Mouse (Mus musculus) heart, embryonic 10.5 days (tissue): ENCODE measurements around the gene Kif17. TPM values are rescaled to one million over a fixed set of nuclear protein-coding genes. Genes with fewer than 3 reads are reported as not detected.
A peak's percentile ranks its signal among the peaks of the same experiment; 100 is the strongest.

ENCODE experiments used
- DNase-seq: peaks from one replicate; pipeline ENCODE4 v3.0.0-alpha.2; 2017; ENCODE audit warnings: low spot score
- H3K27ac ChIP-seq: fragments of 300-500 bp; sonication (generic); 2 replicates; pipeline ENCODE4 v1.5.1; 2016; ENCODE audit warnings: mild to moderate bottlenecking
- H3K27me3 ChIP-seq: fragments of 300-500 bp; sonication (generic); 2 replicates; pipeline ENCODE4 v1.6.1; 2016; ENCODE audit warnings: mild to moderate bottlenecking; ENCODE audit not compliant: poor library complexity, insufficient read depth, severe bottlenecking
- H3K36me3 ChIP-seq: fragments of 300-500 bp; sonication (generic); 2 replicates; pipeline ENCODE4 v1.6.1; 2016; ENCODE audit warnings: mild to moderate bottlenecking, moderate library complexity
- H3K4me1 ChIP-seq: fragments of 300-500 bp; sonication (generic); 2 replicates; pipeline ENCODE4 v1.6.1; 2016; ENCODE audit warnings: mild to moderate bottlenecking
- H3K4me3 ChIP-seq: fragments of 300-500 bp; sonication (generic); 2 replicates; pipeline ENCODE4 v1.5.1; 2016; ENCODE audit warnings: mild to moderate bottlenecking, moderate library complexity
- H3K9me3 ChIP-seq: fragments of 300-500 bp; sonication (generic); 2 replicates; pipeline ENCODE4 v1.6.1; 2016; ENCODE audit warnings: mild to moderate bottlenecking, moderate library complexity
- WGBS: fragments of 180-500 bp; shearing (Covaris S2); methylation state at CpG from one replicate; pipeline ENCODE4 v1.1.7; 2016; 5-methylcytosine and 5-hydroxymethylcytosine counted together
- microRNA-seq: library from miRNA; unstranded; fragments of <30 nt; microRNA quantifications from one replicate; pipeline ENCODE4, GENCODE M21; 2017
- polyA plus RNA-seq: library from polyadenylated mRNA; unstranded; fragments of >200 nt; fragmentation: Nextera tagmentation; extraction: Ambion mirVana; gene quantifications from 2 replicates; pipeline ENCODE4 v1.2.1, GENCODE M21; 2016

Kif17 gene
- polyA plus RNA-seq, 1 experiment from 2014 or later, result 0.64 TPM

DNA sequence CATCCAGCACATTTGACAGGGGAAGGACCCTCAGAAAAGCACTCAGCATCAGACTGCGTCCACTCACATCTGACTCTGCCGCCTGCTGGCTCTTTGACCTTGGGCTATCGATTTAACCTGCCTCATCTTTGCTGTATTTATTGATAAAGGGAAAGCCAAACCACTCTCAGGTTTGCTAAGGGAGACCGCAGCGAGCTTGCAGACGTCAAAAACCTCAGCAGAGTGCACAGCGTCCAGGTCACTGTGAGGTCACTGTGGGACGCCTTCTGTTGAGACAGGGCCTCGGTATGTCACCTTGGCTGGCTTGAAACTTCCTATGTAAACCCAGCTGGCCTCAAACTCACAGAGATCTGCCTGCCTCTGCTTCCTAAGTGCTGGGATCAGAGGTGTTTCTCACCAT lies 87.1 kb downstream of the Kif17 start:
- 74% methylated on average over 9 of the region's 9 CpGs for WGBS
- Histone ChIP-seq H3K4me3 (no peak overlapping the region), H3K27me3 (peaks cover 15% of the 10 kb centered on the region; the same call in 1 of the 2 replicates), H3K36me3 (no peaks in the 10 kb centered on the region), H3K9me3 (no peaks in the 10 kb centered on the region), H3K27ac (no peak overlapping the region), H3K4me1 (peaks cover 16% of the 10 kb centered on the region; the same call in 1 of the 2 replicates)
- no peak for DNase-seq

DNA sequence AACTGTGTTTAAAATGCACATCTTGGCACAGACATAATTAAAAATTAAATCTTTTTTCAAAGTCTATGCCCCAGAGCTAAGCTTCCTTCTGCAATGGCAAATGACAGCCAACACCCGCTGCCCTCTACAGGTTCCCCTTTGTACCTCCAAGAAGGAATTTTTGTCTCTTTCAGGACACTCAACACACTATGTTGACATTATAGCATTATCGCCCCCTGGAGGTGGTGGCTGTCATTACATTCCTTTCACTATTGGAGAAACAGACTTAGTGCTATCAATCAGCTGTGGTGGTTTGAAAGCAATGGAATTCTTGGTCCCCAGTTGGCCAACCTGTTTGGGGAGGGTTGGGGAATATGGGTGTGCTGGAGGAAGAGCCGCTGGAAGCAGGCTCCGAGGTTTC lies 89.7 kb downstream of the Kif17 start:
- WGBS, result 25% methylated on average over 4 of the region's 4 CpGs
- Histone ChIP-seq H3K9me3 (no peaks in the 10 kb centered on the region), H3K4me1 (peaks cover 23% of the 10 kb centered on the region), H3K27me3 (no peaks in the 10 kb centered on the region), H3K4me3 (no peak overlapping the region), H3K27ac (no peak overlapping the region), H3K36me3 (no peaks in the 10 kb centered on the region)
- no peak for DNase-seq

DNA sequence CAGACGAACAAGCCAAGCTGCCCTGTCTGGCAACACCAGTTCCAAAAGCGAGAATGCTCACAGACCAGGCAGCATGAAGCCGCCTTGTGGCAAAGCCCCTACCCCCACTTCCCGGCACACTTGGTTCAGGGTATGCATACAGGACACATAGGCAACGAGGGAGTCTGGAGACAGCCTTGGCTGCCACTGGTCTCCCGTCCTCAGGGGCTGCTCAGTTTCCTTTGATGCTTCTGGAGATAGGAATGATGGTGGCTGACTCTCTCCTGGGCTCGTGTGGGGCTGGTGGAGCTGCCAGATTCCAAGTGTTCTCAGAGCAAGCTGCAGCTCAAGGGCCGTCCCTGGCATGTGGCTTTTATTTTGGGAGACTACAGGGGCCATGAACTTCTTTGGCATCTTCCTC lies 91.2 kb downstream of the Kif17 start:
- H3K9me3 ChIP-seq, result no peaks in the 10 kb centered on the region
- H3K36me3 ChIP-seq, result no peaks in the 10 kb centered on the region
- H3K27me3 ChIP-seq, result no peaks in the 10 kb centered on the region
- H3K4me3 ChIP-seq, result no peak overlapping the region
- no peak overlapping the region for H3K27ac ChIP-seq
- peaks cover 23% of the 10 kb centered on the region for H3K4me1 ChIP-seq
- no peak for DNase-seq
- 51% methylated on average over 8 of the region's 8 CpGs for WGBS

DNA sequence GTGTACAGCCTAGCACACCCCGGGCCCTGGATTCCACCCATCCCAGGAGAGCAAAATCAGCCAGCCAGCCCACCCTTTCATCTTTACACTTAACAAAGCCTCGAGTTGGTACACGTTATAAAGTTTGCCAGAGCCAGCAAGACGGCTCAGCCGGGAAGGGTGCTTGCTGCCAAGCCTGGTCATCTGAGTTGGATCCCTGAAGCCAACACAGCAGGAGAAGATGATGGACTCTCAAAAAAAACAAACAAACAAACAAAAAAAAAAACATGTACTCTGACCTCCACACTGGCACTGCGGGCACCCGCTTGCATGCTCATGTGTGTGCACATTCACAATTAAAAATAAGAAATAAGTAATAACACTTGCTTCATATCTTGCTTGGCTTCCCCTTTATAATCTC lies 91.8 kb downstream of the Kif17 start:
- no peak for DNase-seq
- Histone ChIP-seq H3K27ac (no peak overlapping the region), H3K36me3 (no peaks in the 10 kb centered on the region), H3K4me1 (peaks cover 23% of the 10 kb centered on the region), H3K27me3 (no peaks in the 10 kb centered on the region), H3K9me3 (no peaks in the 10 kb centered on the region), H3K4me3 (no peak overlapping the region)
- WGBS, result 74% methylated on average over 7 of the region's 7 CpGs

DNA sequence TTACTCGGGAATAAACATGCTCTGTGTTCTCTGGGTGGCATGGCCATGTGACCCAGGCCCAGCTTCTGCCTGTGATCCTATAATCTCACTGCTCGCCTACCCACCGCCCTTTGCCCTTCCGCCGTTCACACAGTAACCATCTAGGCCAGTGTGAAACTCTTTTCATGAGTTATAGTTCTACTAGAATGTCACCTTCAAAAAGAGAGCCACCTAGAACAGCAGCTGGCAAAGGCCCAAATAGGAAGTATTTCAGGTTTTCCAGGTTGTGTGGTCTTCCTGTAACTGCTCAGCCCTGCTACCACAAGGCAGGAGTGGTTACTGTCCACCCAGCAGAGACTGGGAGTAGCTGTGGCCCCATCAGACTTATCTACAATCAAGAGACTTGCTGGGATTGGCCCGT lies 92.5 kb downstream of the Kif17 start:
- Histone ChIP-seq H3K4me1 (peaks cover 23% of the 10 kb centered on the region), H3K9me3 (no peaks in the 10 kb centered on the region), H3K27me3 (peaks cover under 1% of the 10 kb centered on the region; the same call in 1 of the 2 replicates), H3K36me3 (no peaks in the 10 kb centered on the region), H3K4me3 (no peak overlapping the region), H3K27ac (peak overlapping the region; percentile 57)
- WGBS, result 71% methylated on average over 6 of the region's 6 CpGs
- DNase-seq, result no peak

DNA sequence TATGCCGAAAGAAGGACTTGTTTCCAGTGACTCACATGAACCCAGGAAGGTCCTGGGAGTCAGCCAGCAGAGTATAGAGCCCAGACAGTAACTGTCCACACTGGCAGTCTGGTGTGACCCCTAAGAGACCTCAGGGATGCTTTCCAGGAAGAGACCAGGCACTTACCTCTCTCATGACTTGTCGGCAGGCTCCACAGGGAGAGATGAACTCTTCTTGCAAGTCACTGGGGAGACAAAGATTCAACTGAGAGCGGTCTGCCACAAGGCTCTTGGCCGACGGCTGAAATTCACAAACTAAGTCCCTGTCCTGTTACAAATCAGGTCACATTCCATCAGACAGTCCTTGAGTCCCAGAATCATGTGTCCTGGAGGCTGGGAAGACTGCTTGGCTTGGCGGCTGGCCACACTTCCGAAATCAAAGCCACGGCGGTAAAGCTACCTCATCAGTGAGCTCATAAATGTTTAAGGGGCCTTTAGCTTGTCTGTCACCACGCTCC lies 93.2 kb downstream of the Kif17 start:
- no peak for DNase-seq
- H3K27me3 ChIP-seq, result peaks cover 6% of the 10 kb centered on the region; the same call in 1 of the 2 replicates
- H3K9me3 ChIP-seq, result no peaks in the 10 kb centered on the region
- H3K27ac ChIP-seq, result peak overlapping the region; percentile 57
- H3K36me3 ChIP-seq, result no peaks in the 10 kb centered on the region
- peaks cover 23% of the 10 kb centered on the region for H3K4me1 ChIP-seq
- no peak overlapping the region for H3K4me3 ChIP-seq
- 66% methylated on average over 10 of the region's 10 CpGs for WGBS

DNA sequence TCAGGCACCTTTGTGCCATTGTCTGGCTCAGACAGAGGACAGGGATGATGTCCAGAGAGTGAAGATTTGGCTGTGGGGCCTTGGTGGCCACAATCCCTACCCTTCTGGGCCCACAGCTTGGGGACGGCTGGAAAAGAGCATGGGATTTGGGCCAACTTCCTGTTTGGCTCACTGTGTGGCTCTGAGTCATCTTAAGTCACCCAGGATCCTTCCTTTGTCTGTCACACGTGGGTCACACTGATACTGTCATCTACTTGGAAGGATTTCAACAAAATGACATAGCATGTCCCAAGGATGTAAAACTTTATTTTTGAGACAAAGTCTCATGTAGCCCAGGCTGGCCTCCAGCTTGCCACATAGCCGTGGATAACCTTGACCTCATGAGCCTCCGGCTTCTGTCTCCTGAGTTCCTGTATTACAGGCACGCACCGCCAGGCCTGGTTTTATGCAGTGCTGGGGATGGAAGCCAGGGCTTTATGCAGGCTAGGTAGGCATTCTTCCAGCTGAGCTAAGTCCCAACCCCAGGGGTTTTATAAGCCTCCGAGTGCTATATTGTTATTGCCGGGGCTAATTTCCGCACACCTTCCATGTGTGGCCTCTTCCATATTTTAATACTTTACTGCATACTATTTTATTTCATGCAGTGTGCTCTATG lies 94.8 kb downstream of the Kif17 start:
- Histone ChIP-seq H3K27me3 (peaks cover 9% of the 10 kb centered on the region; the same call in 1 of the 2 replicates), H3K27ac (no peak overlapping the region), H3K4me1 (peaks cover 17% of the 10 kb centered on the region), H3K36me3 (no peaks in the 10 kb centered on the region), H3K9me3 (no peaks in the 10 kb centered on the region), H3K4me3 (no peak overlapping the region)
- no peak for DNase-seq
- WGBS, result 78% methylated on average over 9 of the region's 9 CpGs

DNA sequence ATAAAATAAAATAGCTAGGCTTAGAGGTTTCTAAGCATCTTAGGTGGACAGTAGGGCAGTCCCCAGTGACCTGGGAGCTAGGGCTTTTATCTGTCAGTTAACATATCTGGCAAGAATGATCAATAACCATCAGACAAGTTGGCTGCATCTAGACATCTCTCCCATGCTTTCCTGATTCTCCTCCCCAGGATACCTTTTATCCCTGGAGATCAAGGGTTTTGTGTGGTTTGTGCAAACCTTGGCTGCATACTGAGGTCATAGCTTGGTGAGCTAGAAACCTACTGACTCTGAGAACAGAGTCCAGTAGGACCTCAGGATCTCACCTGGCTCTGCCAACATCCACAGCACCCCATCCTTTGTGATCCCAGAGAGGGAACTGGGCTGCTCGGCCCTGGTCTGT lies 97.0 kb downstream of the Kif17 start:
- H3K4me1 ChIP-seq, result peaks cover 13% of the 10 kb centered on the region
- no peak for DNase-seq
- no peak overlapping the region for H3K4me3 ChIP-seq
- H3K36me3 ChIP-seq, result no peaks in the 10 kb centered on the region
- no peak overlapping the region for H3K27ac ChIP-seq
- H3K27me3 ChIP-seq, result peaks cover 9% of the 10 kb centered on the region; the same call in 1 of the 2 replicates
- no peaks in the 10 kb centered on the region for H3K9me3 ChIP-seq
- 83% methylated on average over 1 of the region's 1 CpGs for WGBS

DNA sequence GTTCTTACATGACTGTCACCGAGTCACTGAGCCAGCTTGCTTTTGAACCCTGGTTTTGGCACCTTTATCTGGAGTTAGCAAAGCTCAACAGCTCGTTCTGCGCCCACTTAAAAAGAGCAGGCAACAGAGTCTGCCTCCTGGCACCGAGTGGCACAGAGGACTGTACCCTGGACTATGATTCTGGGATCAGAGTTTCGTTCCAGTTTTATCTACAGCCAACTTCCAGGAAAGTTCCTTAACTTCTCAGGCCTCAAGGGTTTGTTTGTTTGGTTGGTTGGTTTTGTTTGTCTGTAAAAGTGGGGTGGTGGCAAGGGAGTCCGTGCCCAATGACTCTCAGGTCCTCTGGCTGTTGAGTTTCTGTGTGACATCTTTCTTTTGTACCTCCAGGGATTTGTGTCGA lies 98.5 kb downstream of the Kif17 start:
- Histone ChIP-seq H3K4me1 (peaks cover 1% of the 10 kb centered on the region), H3K4me3 (no peak overlapping the region), H3K27ac (no peak overlapping the region), H3K9me3 (no peaks in the 10 kb centered on the region), H3K36me3 (no peaks in the 10 kb centered on the region), H3K27me3 (peaks cover 9% of the 10 kb centered on the region; the same call in 1 of the 2 replicates)
- no peak for DNase-seq
- 70% methylated on average over 7 of the region's 7 CpGs for WGBS

Small RNAs within 50 kb of the gene (microRNA-seq; reads per million reads assigned to microRNA genes)
- gene Gm27646, result not detected
- gene Mir7019, result 1.3 reads per million

Other genes starting within 250 kb of the Kif17 start
- 90.6 and 104 TPM in 2 replicates for gene Hp1bp3, start 34.1 kb upstream of the Kif17 start, polyA plus RNA-seq
- gene Sh2d5, start within 50 bp of the Kif17 start, polyA plus RNA-seq, result 0.65 and 0.89 TPM in 2 replicates
- 340 and 349 TPM in 2 replicates for gene Ddost, start 54.3 kb downstream of the Kif17 start, polyA plus RNA-seq
- 27.8 and 42.2 TPM in 2 replicates for gene Pink1, start 75.9 kb downstream of the Kif17 start, polyA plus RNA-seq
- gene Cda, start 117.6 kb downstream of the Kif17 start, polyA plus RNA-seq, result 4.5 and 5.2 TPM in 2 replicates
- 0.16 TPM in 1 of 2 replicates, not detected in the other for gene Fam43b, start 146.1 kb downstream of the Kif17 start, polyA plus RNA-seq
- 22.2 and 24.9 TPM in 2 replicates for gene Mul1, start 184.2 kb downstream of the Kif17 start, polyA plus RNA-seq
- 0.38 and 0.70 TPM in 2 replicates for gene Camk2n1, start 203.9 kb downstream of the Kif17 start, polyA plus RNA-seq